Mouse (Mus musculus) splenic B cell, adult 2 months (primary cell): ENCODE results near the gene Socs2.

Source experiments
- DNase-seq: peaks from one replicate; pipeline ENCODE4 v3.0.0-alpha.2; 2011; ENCODE audit warnings: low read depth, low spot score
- H3K27me3 ChIP-seq: 2 replicates; pipeline ENCODE4 v1.6.1; 2012; ENCODE audit warnings: mild to moderate bottlenecking, low read length, moderate library complexity, mixed read lengths; ENCODE audit not compliant: control insufficient read depth, poor library complexity, insufficient read depth, severe bottlenecking
- H3K36me3 ChIP-seq: 2 replicates; pipeline ENCODE4 v1.6.1; 2012; ENCODE audit warnings: mild to moderate bottlenecking, low read length, moderate library complexity, mixed read lengths; ENCODE audit not compliant: control insufficient read depth, poor library complexity, insufficient read depth, severe bottlenecking

Gene Socs2

DNA sequence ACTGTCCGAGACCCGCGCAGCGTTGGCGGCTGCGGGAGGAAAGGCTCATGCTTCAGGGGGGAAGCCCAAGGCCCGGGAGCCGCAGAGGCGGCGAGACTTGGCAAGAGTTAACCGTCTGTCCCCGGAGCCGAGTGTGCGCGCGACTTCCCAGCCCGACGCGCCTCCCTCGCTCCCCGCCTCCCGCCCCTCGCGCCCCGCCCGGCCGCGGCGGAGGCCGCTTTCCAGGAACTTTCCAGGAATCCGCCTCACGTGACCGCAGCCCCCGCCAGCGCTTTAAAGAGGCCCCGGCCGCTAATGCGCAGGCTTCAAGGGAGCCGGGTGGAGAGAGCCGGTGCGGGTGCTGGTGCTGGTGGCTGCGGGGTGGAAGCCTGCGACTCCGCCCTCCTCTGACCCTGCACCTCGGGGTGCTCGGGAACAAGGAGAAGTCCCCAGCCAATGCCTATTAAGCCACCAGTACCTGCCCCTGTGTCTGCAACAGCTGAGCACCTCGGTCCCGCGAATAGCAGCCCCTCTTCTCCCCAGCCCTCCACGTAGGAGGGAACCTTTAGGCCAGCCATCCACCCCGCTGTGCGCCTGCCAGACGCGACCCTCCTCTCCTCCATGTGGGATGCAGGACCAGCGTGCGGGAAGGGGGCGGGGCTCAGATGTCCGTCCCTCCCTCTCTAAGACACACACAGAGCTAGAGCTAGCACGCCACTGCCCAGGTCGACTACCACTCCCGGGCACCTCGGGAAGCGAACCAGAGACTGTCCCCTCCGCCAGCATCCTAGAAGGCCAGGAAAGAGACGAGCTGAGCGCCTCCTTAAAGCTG lies at the start of gene Socs2:
Socs2 (minus strand) TSS at position 496 of the 811 bp plus-strand sequence.
- peak; percentile 71 for DNase-seq
- Histone ChIP-seq H3K36me3 (no peaks in the 10 kb centered on the region), H3K27me3 (0 out of 2 replicates have a peak, but pooled peaks cover 4% of the 10 kb centered on the region)

DNA sequence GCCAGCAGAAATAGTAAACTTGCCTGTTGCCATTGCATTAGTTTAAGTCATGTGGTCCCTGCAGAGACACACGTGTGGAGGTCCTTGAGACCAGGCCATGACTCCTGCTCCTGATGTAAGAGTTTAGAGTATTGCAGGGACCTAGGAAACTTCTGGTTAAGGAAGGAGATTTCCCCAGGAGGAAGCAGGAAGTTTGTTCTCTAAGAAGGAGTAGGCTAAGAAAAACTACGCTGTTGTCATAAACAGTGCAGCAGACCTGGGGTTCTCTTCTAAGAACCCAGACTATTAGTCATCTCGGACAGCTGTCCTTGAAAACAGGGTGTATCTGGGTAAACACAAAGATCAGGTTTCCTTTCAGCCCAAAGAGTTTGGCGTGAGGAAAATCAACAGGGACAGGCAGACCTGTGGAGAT lies 48.5 kb upstream of the Socs2 start:
- Histone ChIP-seq H3K27me3 (no peaks in the 10 kb centered on the region), H3K36me3 (no peaks in the 10 kb centered on the region)
- DNase-seq = no peak

DNA sequence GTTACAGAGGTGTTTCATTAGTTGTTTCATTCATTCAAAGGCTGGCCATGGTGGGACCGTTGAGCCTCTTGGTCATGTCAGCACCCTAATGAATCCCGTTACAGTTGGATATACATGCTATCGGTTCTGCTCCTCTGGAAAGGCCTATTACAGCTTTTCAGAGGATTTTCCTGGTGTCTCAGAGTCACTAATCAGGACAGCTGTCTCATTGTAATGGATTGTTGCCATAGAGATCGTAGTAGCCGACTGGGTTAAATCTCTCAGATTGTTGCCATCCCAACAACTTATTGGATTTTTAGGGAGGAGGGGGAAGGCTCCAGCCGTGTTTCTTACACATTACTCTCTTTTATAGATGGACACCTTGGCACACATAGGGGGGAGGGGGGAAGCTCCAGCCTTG lies 47.5 kb upstream of the Socs2 start:
- DNase-seq = no peak
- Histone ChIP-seq H3K36me3 (no peaks in the 10 kb centered on the region), H3K27me3 (no peaks in the 10 kb centered on the region)

DNA sequence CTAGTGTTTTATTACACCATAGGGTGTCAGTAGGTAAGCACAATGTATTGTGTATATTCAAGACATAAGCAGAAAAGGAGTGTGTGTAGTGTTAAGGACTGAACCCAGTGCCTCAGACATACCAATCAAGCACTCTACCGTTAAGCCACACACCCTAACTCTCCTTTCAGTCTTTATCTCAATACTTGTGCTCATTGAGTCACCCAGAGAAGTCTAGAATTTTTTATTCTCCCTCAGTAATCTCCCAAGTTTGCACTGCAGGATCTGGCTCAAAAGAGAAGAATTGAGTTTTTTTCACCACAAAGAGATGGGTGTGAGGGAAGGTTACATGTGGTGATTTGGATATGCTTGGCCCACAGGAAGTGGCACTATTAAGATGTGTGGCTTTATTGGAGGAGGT lies 45.3 kb upstream of the Socs2 start:
- Histone ChIP-seq H3K36me3 (no peaks in the 10 kb centered on the region), H3K27me3 (no peaks in the 10 kb centered on the region)
- DNase-seq = no peak

DNA sequence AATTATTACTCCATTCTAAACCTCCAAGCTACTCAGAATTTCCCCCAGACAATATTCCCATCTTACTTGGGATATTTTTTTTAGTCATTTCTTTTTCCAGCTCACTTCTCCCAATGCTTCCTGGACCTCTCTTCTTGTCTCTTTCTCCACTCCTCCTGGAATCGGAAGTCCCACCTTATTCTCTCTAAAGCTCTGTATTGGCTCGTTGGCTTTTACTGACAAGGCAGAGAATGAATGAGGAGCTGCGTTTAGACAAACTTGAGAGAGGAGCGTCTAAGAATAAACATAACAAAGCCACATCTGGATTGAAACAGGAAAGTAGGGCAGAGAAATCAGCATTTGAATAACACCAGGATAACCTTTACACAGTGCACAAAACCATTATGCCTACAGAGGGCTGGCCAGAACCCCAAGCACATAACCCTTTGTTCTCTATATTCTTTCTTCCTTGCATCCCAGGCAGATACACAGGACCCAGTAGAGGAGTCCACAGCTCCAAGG lies 44.1 kb upstream of the Socs2 start:
- Histone ChIP-seq H3K27me3 (no peaks in the 10 kb centered on the region), H3K36me3 (no peaks in the 10 kb centered on the region)
- no peak for DNase-seq

DNA sequence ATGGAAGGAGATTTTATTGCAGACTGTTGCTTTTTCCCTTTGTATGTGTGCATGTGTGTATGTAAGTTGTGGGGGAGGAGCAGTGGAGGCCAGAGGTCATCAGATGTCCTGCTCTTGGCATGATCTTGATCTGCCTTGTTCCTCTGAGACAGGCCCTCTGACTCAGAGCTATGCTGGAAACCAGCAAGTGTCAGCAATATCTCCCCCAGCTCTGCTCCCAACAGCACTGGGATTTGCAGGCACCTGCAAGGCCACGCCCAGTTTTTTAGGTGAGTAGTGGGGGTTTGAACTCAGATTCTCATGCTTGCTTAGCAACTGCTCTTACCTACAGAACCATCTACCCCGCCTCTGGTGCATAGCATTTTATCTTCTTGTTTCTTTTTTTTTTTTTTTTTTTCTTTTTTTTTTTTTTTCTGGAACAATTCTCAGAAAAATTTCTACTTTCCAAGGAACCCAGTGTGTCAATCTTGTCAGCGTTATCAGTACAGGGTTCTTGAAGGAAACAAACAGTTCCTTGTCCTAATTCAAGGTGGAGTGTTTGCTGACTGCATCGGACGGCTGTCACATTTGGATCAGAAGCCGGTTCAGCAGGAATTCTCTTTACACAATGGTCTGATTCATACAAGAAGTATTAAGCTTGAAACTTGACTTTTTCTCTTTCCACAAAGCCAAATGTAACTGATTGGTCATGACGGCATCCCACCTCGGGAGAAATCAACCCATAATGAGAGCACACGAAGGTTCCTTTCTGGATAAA lies 41.2 kb upstream of the Socs2 start:
- no peaks in the 10 kb centered on the region for H3K36me3 ChIP-seq
- no peak for DNase-seq

DNA sequence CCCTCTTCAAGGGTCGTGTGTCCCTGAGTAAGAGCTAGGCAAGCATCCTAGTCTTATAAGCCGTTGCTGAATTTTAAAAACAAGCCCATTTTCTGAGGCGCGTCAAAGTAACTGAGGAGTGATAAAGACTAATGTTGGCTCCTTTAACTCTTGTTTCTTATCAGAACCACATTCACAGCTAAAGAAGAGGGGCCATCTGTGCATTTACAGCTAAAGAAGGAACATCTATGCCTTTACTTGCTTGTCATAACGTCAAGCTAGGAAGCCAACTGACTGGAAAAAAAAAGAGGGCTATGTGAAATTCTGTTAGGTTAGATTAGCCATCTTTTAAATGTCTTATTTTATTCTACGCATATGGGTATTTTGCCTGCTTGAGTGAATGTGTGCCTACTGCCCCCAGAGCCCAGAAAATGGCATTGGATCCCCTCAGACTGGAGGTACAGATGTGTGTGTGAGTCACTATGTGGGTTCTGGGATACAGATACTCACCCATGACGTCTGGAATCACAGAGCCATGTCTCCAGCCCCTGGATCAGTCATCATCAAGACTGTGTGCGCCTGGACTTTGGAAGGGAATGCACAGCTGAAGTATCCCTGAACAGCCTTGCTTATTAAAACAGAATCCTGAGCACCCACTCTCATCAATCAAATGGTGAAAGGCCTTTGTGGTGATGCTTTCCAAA lies 40.5 kb upstream of the Socs2 start:
- Histone ChIP-seq H3K36me3 (no peaks in the 10 kb centered on the region), H3K27me3 (no peaks in the 10 kb centered on the region)
- DNase-seq = no peak

More for the DNA sequence above, 41.2 kb upstream of the Socs2 start:
- no peaks in the 10 kb centered on the region for H3K27me3 ChIP-seq

DNA sequence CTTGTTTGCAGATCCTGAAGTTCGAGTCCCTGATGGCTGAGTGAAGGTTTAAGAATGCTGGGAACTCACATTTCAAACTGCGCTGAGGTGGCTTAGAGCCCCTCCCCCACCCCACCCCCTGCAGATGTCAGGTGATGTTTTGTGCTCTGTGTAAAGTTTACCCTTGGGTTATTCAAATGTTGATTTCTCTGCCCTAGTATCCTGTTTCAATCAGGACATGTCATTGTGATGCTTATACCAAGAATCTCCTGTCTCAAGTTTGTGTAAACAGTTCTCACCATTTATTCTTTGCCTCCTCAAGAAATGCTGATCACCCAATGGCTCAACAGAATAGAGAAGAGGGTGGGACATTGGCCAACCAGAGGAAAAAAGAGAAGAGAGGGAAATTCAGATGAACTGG lies 39.1 kb upstream of the Socs2 start:
- H3K27me3 ChIP-seq = no peaks in the 10 kb centered on the region
- DNase-seq = no peak
- no peaks in the 10 kb centered on the region for H3K36me3 ChIP-seq

DNA sequence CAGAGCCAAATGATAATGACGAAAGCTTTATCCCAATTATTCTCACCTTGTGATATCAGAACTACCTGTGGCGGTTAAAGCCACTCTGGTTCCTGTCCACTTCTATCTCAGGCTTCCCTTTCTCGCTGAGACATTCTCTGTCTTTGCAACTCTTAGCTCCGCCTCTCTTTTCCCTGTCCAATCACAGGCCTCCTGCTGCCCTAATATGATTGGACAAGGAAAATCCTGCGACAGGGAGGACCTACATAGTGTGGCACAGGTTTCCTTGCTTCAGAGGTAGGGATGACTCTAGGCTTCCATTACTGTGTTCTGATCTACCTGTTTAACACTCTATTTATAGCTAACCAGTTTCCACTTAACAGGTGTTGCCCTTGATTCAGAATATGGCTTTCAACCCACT lies 36.3 kb upstream of the Socs2 start:
- Histone ChIP-seq H3K27me3 (no peaks in the 10 kb centered on the region), H3K36me3 (no peaks in the 10 kb centered on the region)
- DNase-seq = no peak

DNA sequence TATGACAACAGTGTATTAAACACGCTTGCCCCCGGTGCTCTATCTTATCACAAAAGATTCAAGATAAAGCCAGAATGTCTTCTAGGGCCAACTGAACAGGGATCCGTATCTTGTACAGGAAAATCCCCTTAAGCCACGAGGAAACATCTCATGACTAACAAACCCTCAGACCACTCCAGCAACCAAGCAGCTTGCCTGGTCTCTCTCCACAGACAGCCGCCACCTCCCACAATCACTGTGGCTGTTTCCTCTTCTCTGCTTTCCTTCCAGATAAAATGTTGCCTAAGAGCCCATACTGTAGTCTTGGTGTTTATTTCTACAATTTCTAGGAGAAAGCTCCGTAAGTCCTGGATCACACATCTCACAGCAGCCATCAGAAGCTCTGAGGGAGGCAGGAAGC lies 32.1 kb upstream of the Socs2 start:
- no peaks in the 10 kb centered on the region for H3K27me3 ChIP-seq
- no peak for DNase-seq
- no peaks in the 10 kb centered on the region for H3K36me3 ChIP-seq

DNA sequence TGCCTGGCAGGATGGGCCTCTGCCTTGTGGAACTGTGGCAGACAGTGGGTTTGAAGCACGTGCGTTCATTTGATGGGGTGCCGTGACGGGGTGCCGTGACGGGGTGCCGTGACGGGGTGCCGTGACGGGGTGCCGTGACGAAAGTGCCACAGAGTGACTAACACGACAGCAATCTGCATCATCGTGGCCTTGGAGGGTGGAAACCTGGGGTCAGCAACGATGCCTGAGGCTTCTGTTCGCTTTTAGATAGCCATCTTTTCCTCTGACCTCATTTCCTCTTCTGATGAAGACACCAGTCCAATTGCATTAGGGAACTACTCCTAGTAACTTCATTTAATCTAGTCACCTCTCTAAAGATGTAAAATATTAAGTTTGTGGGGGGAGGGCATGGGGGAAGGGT lies 31.0 kb upstream of the Socs2 start:
- Histone ChIP-seq H3K36me3 (no peaks in the 10 kb centered on the region), H3K27me3 (no peaks in the 10 kb centered on the region)
- DNase-seq = no peak

DNA sequence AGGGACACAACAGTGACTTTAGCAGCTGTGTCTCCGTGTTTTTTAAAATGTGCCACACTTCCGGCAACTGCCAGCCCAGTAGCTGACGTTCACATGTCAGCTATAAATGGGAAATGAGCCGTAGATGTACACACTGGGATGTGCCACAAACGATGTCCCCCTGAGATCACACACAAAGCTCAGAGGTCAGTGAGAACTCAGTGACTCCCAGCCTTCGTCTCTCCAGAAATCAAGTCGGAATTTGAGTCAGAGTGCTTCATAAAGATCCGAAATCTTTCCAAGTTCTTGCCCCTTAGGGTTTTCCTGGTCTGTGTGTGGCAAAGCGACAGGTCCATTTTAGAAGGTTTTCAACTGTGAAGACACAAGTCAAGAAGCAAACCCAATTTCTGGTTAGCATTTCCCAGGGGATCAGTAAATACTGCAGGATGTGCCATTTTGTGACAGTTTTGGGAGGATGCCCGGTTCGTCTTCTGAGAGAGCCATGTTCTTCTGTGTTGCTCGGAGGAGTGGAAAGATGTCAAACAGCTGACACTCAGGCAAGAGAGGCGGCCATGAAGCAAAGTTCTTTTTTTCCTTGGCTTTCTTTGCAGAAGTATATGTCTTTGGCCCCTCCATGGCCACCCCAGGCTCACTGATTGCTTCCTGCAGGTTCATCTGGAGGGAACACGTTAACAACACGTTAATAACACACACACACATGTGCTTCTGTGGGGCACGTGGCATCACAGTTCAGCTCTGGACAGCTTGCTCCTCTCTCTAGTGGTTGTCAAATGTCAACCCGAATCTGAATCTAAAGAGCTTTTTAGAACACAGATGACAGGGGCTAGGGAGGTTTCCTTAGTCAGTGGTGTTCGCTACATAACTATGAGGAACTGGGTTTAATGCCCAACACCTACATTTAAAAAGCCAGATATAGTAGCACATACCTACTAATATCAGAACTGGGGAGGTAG lies 28.4 kb upstream of the Socs2 start:
- Histone ChIP-seq H3K27me3 (no peaks in the 10 kb centered on the region), H3K36me3 (no peaks in the 10 kb centered on the region)
- no peak for DNase-seq

DNA sequence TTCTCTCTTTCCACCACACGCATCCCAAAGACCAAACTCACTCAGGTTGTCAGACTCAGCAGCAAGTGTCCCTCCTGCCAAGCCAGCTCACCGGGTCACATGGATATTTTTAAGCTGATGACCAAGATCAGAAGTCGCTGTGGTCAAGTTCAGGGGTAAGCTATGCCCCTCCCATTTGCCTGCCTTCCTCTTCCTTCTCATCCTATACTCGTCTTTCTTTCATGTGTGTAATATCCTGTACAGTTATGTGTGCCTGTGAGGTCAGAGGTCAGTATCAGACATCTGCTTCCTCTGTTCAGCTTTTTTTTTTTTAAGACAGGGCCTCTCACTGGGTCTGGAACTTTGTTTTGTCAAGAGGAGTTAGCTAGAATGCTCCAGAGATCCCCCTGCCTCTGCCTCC lies 25.4 kb upstream of the Socs2 start:
- H3K27me3 ChIP-seq = no peaks in the 10 kb centered on the region
- DNase-seq = peak; percentile 2
- no peaks in the 10 kb centered on the region; the same call in 1 of the 2 replicates for H3K36me3 ChIP-seq

DNA sequence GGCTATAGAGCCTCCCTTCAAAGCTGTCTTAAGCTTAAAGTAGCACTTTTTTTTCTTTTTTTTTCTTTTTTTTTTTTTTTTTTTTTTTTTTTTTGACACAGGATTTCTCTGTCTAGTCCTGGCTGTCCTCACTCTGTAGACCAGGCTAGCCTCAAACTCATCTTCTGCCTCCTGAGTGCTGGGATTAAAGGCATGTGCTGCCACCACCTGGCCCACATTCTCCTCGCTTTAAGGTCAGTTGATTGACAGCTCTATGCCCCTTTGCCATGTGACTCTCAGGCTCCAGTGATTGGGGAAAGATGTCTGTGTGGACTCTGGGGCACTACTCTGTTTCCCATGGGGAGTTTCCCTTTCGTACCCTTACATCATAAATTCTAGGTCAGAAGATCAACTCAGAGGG lies 23.6 kb upstream of the Socs2 start:
- Histone ChIP-seq H3K27me3 (no peaks in the 10 kb centered on the region), H3K36me3 (no peaks in the 10 kb centered on the region; the same call in 1 of the 2 replicates)
- DNase-seq = peak; percentile 52
